ENCODE assay signal across 8 mouse cellular contexts in genomic region chr4:106562006-106562405, GRCm38 (mm10). TPM values are rescaled to one million over a fixed set of nuclear protein-coding genes. Genes with fewer than 3 reads are reported as not detected.
DNase-seq lines count a peak whose midpoint lies in the region; ATAC-seq and TF ChIP-seq lines count a peak whose summit lies in the region.

No protein-coding gene starts in this region.

- no peaks in the 10 kb centered on the region for H3K9me3 ChIP-seq in heart, embryonic 15.5 days (replicated peaks)
- H3K9me3 ChIP-seq in G1E (replicated peaks), result no peaks in the 10 kb centered on the region
- H3K9me3 ChIP-seq in hindbrain, embryonic 11.5 days (ENCODE audit: control insufficient read depth, low read length), result no peaks in the 10 kb centered on the region
- no peaks in the 10 kb centered on the region for H3K9me3 ChIP-seq in midbrain, embryonic 14.5 days (ENCODE audit: control insufficient read depth, low read length)

- H3K27ac ChIP-seq in heart, embryonic 15.5 days, result no peak overlapping the region
- H3K27ac ChIP-seq in hindbrain, embryonic 11.5 days (ENCODE audit: low read depth, low read length), result no peak overlapping the region
- no peak overlapping the region for H3K27ac ChIP-seq in midbrain, embryonic 14.5 days (replicated peaks; ENCODE audit: low read depth, low read length)

- intact Hi-C loops in gastrocnemius, postnatal 36 days (cut with DNase I), result no loop called here

- peak overlapping the region; percentile 95 for H3K4me2 ChIP-seq in heart, embryonic 15.5 days
- H3K4me2 ChIP-seq in hindbrain, embryonic 11.5 days (replicated peaks; ENCODE audit: low read depth, low read length), result peak overlapping the region; percentile 94
- H3K4me2 ChIP-seq in midbrain, embryonic 14.5 days (ENCODE audit: low read length), result peak overlapping the region; percentile 89

- ATAC-seq in heart, embryonic 15.5 days (replicated peaks; ENCODE audit: insufficient number of reproducible peaks, insufficient read depth, low FRiP score, low read depth), result no peak
- no peak for ATAC-seq in G1E (ENCODE audit: extremely low read depth, insufficient number of reproducible peaks, low FRiP score, poor library complexity, severe bottlenecking)
- ATAC-seq in hindbrain, embryonic 11.5 days (ENCODE audit: low FRiP score), result no peak
- no peak for ATAC-seq in midbrain, embryonic 14.5 days (ENCODE audit: low FRiP score, low TSS enrichment)

- H3K4me1 ChIP-seq in heart, embryonic 15.5 days (replicated peaks), result peaks cover 34% of the 10 kb centered on the region
- H3K4me1 ChIP-seq in G1E (ENCODE audit: insufficient read depth, low read depth, low read length), result peaks cover 47% of the 10 kb centered on the region
- peaks cover 13% of the 10 kb centered on the region for H3K4me1 ChIP-seq in hindbrain, embryonic 11.5 days (replicated peaks; ENCODE audit: control insufficient read depth, insufficient read depth, low read length)
- peaks cover 32% of the 10 kb centered on the region for H3K4me1 ChIP-seq in midbrain, embryonic 14.5 days (ENCODE audit: control insufficient read depth, insufficient read depth, low read length)

- no peak for TF ChIP-seq CTCF in G1E (IDR thresholded peaks at IDR 0.05; ENCODE audit: low read depth, low read length)

- DNase-seq in heart, adult 18-20 months, result no peak
- DNase-seq in G1E (ENCODE audit: low spot score), result no peak
- no peak for DNase-seq in hindbrain, embryonic 11.5 days (ENCODE audit: low spot score)
- peak; percentile 19 for DNase-seq in midbrain, embryonic 14.5 days
- no peak for DNase-seq in left cerebral cortex, adult 18-20 months (ENCODE audit: low spot score in 2 of 2)
- DNase-seq in gastrocnemius, postnatal 4 days (ENCODE audit: low spot score in 2 of 2), result no peak
- DNase-seq in gastrocnemius, postnatal 36 days, result no peak

- H3K9ac ChIP-seq in heart, embryonic 15.5 days, result peak overlapping the region; percentile 68
- H3K9ac ChIP-seq in hindbrain, embryonic 11.5 days (ENCODE audit: low read depth, low read length), result peak overlapping the region; percentile 89
- H3K9ac ChIP-seq in midbrain, embryonic 14.5 days (replicated peaks; ENCODE audit: low read length), result peak overlapping the region; percentile 78

- H3K27me3 ChIP-seq in heart, embryonic 15.5 days, result no peaks in the 10 kb centered on the region
- H3K27me3 ChIP-seq in G1E (ENCODE audit: insufficient read depth, low read length), result no peaks in the 10 kb centered on the region
- H3K27me3 ChIP-seq in hindbrain, embryonic 11.5 days (ENCODE audit: control insufficient read depth, insufficient read depth, low read length), result no peaks in the 10 kb centered on the region
- H3K27me3 ChIP-seq in midbrain, embryonic 14.5 days (ENCODE audit: control insufficient read depth, insufficient read depth, low read length), result no peaks in the 10 kb centered on the region

- peaks cover 13% of the 10 kb centered on the region for H3K36me3 ChIP-seq in heart, embryonic 15.5 days
- peaks cover 50% of the 10 kb centered on the region for H3K36me3 ChIP-seq in G1E (replicated peaks)
- H3K36me3 ChIP-seq in hindbrain, embryonic 11.5 days (ENCODE audit: control insufficient read depth, insufficient read depth, low read length), result peaks cover 7% of the 10 kb centered on the region; the same call in 1 of the 2 replicates
- H3K36me3 ChIP-seq in midbrain, embryonic 14.5 days (ENCODE audit: control insufficient read depth, insufficient read depth, low read length), result peaks cover 29% of the 10 kb centered on the region

- WGBS in heart, embryonic 15.5 days, result 13% methylated on average over 6 of the region's 6 CpGs
- 15% methylated on average over 6 of the region's 6 CpGs for WGBS in hindbrain, embryonic 11.5 days
- 8% methylated on average over 6 of the region's 6 CpGs for WGBS in midbrain, embryonic 14.5 days

- peak overlapping the region; percentile 78 for H3K4me3 ChIP-seq in heart, embryonic 15.5 days
- H3K4me3 ChIP-seq in G1E (ENCODE audit: low read depth, low read length), result peak overlapping the region; percentile 89
- peak overlapping the region; percentile 94 for H3K4me3 ChIP-seq in hindbrain, embryonic 11.5 days (ENCODE audit: low read depth, low read length)
- peak overlapping the region; percentile 90 for H3K4me3 ChIP-seq in midbrain, embryonic 14.5 days (replicated peaks; ENCODE audit: low read depth, low read length)

RNA-seq across cellular contexts. Expression of gene Dhcr24, which starts 1.2 kb away (rescaled TPM):
- 1.9 and 2.8 TPM in 2 replicates for polyA plus RNA-seq in heart, embryonic 15.5 days (2015; fragmentation: Nextera tagmentation; extraction: Ambion mirVana)
- total RNA-seq in heart, adult 18-20 months (2021), result 1 to 10 TPM; 1.5 to 2.5 TPM
- 15.4 and 15.9 TPM in 2 replicates for total RNA-seq in G1E (2014; fragmentation: Nextera tagmentation)
- 29.6 and 33.2 TPM in 2 replicates for total RNA-seq in G1E (2017)
- polyA plus RNA-seq in G1E (2012), result 37.9 and 43.4 TPM in 2 replicates
- 29.6 and 34.9 TPM in 2 replicates for polyA plus RNA-seq in hindbrain, embryonic 11.5 days (2014; fragmentation: Nextera tagmentation; extraction: Ambion mirVana)
- polyA plus RNA-seq in midbrain, embryonic 14.5 days (2014; fragmentation: Nextera tagmentation; extraction: Ambion mirVana), result 18.2 and 20.9 TPM in 2 replicates
- 100 to 1,000 TPM in 1 of 2 experiments, 10 to 100 TPM in 1; 98.4 to 119 TPM for total RNA-seq in left cerebral cortex, adult 18-20 months (2021)
- 10 to 100 TPM; 36.0 to 45.6 TPM for total RNA-seq in gastrocnemius, postnatal 4 days (2021)
- 1 to 10 TPM; 1.5 to 2.3 TPM for total RNA-seq in gastrocnemius, postnatal 36 days (2021)

RNA-seq across cellular contexts. Expression of gene Lexm, which starts 55.0 kb away (rescaled TPM):
- polyA plus RNA-seq in heart, embryonic 15.5 days (2015; fragmentation: Nextera tagmentation; extraction: Ambion mirVana), result not detected in 2 replicates
- total RNA-seq in heart, adult 18-20 months (2021), result not detected
- total RNA-seq in G1E (2014; fragmentation: Nextera tagmentation) (not detected in 2 replicates), G1E (2017) (not detected in 2 replicates)
- polyA plus RNA-seq in G1E (2012), result not detected in 2 replicates
- polyA plus RNA-seq in hindbrain, embryonic 11.5 days (2014; fragmentation: Nextera tagmentation; extraction: Ambion mirVana), result 0.17 and 0.19 TPM in 2 replicates
- not detected in 2 replicates for polyA plus RNA-seq in midbrain, embryonic 14.5 days (2014; fragmentation: Nextera tagmentation; extraction: Ambion mirVana)
- total RNA-seq in left cerebral cortex, adult 18-20 months (2021), result not detected
- not detected for total RNA-seq in gastrocnemius, postnatal 4 days (2021)
- not detected for total RNA-seq in gastrocnemius, postnatal 36 days (2021)

Comparison
In these comparisons a context has a peak if more than half of its experiments do, and no peak if none do; other contexts are left out.
1. RNA of gene Dhcr24, which starts 1.2 kb away (total RNA-seq): 98.4 to 119 TPM in left cerebral cortex, adult 18-20 months, 36.0 to 45.6 TPM in gastrocnemius, postnatal 4 days and 15.4 to 33.2 TPM in G1E; 1.5 to 2.5 TPM in heart, adult 18-20 months and 1.5 to 2.3 TPM in gastrocnemius, postnatal 36 days; every median in the first group is over 4 times any median in the second.
2. Peak in every context shown above with its lines, with median percentiles within 50 percentile points of each other: H3K4me2 ChIP-seq, H3K4me3 ChIP-seq and H3K9ac ChIP-seq.